Mouse (Mus musculus) erythroblast, embryonic 14.5 days (primary cell): ENCODE data around the gene Trappc5.

ENCODE experiments used
- GATA1 ChIP-seq: IDR thresholded peaks from 2 replicates; pipeline ENCODE4 v1.6.1; 2012; ENCODE audit warnings: low read length, inconsistent platforms, mixed read lengths
- TAL1 ChIP-seq: IDR thresholded peaks from 3 replicates; pipeline ENCODE4 v1.6.1; 2012; ENCODE audit warnings: low read length, inconsistent platforms, mixed read lengths

GRCm38 (mm10) chr8:3717321-3717954, 41.3 kb downstream of the Trappc5 start:
- TF ChIP-seq TAL1: no peak
- no peak for TF ChIP-seq GATA1
